Mouse (Mus musculus) layer of hippocampus, postnatal 36 days (tissue): ENCODE data around the gene Fxyd6. TPM values are rescaled to one million over a fixed set of nuclear protein-coding genes. Genes with fewer than 3 reads are reported as not detected.

Experiments
- DNase-seq, 2 experiments: peaks; one replicate each; pipeline ENCODE4 v3.0.0; 2022
- total RNA-seq, 2 experiments: library from RNA; stranded (reverse); gene quantifications; 2 replicates each; pipeline ENCODE4 v1.2.3; 2021

Gene Fxyd6
- total RNA-seq, 2 experiments from 2014 or later = 79.6 to 85.8 TPM

DNA sequence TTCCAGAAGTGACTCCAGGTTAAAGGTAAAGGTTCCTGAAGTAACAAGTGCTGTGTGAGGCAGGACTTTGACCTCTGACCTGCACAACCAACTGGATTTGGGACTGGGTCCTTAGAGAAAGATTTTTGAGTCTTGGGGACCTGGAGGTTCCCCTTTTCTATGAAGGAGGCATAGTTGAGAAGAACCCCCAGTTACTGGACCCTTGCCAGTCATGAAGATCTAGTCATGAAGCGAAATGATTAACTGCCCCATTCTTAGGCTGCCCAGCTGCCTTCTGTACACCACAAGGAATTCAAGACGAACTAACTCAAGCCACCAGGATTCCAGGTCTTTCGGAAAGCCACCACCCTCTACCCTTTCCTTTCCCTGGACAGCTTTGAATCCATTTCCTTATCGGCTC, 6.4 kb downstream of the Fxyd6 start:
- DNase-seq = no peak

GRCm38 (mm10) chr9:45376883-45377282, 6.9 kb downstream of the Fxyd6 start:
- no peak for DNase-seq

GRCm38 (mm10) chr9:45380411-45381251, 10.6 kb downstream of the Fxyd6 start:
- no peak for DNase-seq

- DNase-seq = peak in 1 of 2 experiments; percentile 34
These were observed 12.4 kb downstream of the Fxyd6 start for GRCm38 (mm10) chr9:45382336-45382735.

- no peak for DNase-seq
These were observed 12.8 kb downstream of the Fxyd6 start for GRCm38 (mm10) chr9:45382834-45383233.

- no peak for DNase-seq
These were observed 13.9 kb downstream of the Fxyd6 start for GRCm38 (mm10) chr9:45383883-45384282.

GRCm38 (mm10) chr9:45386698-45387097, 16.7 kb downstream of the Fxyd6 start:
- no peak for DNase-seq

GRCm38 (mm10) chr9:45388385-45388994, 18.5 kb downstream of the Fxyd6 start:
- DNase-seq = peak; percentile 84 to 87

DNA sequence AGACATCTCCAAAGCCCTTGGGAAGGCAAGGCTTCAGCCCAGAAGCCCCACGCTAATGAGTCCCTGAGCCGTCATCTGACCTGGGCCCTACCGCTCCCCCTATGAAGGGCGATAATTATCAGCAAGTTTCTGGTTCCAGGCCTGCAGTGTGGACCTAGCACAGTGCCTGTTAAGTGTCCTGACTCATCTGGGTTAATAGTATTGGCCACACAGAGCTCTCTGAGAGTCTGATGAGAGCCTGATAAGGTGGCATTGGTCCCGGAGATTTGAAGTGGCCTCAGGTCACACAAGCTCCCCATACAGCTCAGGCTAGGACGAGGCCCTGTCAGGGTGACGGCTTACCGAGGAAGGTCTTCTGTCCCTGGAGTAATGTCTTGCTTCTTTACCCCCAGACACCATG, 19.6 kb downstream of the Fxyd6 start:
- no peak for DNase-seq

DNA sequence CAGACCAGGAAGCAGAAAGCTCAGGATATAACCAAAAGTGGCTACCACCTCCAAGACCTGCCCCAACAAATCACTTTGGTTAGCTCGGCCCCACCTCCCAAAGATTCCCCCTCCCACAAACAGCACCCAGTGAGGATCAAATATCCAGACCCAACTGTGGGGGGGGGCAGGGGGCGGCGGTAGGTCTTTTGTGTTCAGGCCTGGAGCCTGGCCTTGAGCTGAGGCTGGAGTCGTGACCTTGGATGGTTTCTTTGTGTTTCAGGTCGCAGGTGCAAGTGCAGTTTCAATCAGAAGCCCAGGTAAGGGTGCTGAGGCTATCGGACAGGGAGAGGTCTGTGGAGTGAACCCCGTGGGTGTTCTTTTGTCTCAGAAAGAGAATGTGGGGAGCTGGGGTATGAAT, 21.3 kb downstream of the Fxyd6 start:
- no peak for DNase-seq

GRCm38 (mm10) chr9:45395218-45395617, 25.2 kb downstream of the Fxyd6 start:
- no peak for DNase-seq

- DNase-seq = no peak
These were observed 25.8 kb downstream of the Fxyd6 start for GRCm38 (mm10) chr9:45395796-45396195.

- no peak for DNase-seq
These were observed 28.4 kb downstream of the Fxyd6 start for GRCm38 (mm10) chr9:45398336-45398735.

- DNase-seq = no peak
These were observed 29.4 kb downstream of the Fxyd6 start, which contains the start of gene Fxyd2 for GRCm38 (mm10) chr9:45399434-45399833. Gene Fxyd2, plus strand, starts transcription at chr9:45399669.

DNA sequence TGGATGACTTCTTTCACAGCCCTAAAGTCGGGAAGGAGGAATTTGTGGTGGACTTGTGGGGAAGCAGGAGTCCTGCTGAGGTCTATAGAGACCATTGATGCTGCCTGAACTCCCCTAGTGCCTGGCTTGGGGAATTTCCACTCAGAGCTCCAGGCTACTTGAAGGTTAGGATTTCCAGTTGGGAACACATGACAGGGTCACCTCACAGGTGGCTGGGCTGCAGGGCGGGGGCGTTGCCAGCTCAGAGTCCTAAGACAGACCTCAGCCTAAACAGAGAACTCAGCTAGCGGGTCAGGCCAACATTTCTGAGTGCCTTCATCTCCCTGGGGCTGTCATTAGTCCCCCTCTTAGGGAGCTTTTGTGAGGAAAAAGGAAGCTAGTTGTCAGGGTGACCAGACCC, 31.9 kb downstream of the Fxyd6 start:
- no peak for DNase-seq

- DNase-seq = no peak
These were observed 33.0 kb downstream of the Fxyd6 start for GRCm38 (mm10) chr9:45402957-45403356.

DNA sequence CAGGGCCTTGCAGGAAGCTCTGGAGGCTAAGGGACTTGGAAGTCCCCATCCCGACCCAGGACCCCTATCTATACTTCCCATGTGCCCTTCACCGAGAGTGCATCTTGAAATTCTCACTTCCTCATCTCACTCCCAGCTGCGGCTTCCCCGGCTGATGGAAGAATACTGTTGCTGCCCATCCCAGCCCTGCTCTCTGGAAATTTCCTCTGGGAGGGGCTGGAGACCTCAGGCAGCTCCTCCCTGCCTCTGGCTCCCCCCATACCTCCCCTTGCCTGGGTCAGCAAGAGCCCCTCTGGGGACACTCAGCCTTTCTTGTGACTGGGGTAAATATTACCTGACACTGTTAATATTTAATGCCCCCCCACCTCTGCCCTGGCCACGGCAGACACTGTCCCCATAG, 35.7 kb downstream of the Fxyd6 start:
- no peak for DNase-seq

GRCm38 (mm10) chr9:45406808-45407207, 36.8 kb downstream of the Fxyd6 start:
- no peak for DNase-seq

- DNase-seq = peak; percentile 81 to 82
These were observed 38.0 kb downstream of the Fxyd6 start for GRCm38 (mm10) chr9:45407706-45408675.

- DNase-seq = no peak
These were observed 40.2 kb downstream of the Fxyd6 start for GRCm38 (mm10) chr9:45410193-45410592.

GRCm38 (mm10) chr9:45410614-45411013, 40.6 kb downstream of the Fxyd6 start:
- DNase-seq = no peak

DNA sequence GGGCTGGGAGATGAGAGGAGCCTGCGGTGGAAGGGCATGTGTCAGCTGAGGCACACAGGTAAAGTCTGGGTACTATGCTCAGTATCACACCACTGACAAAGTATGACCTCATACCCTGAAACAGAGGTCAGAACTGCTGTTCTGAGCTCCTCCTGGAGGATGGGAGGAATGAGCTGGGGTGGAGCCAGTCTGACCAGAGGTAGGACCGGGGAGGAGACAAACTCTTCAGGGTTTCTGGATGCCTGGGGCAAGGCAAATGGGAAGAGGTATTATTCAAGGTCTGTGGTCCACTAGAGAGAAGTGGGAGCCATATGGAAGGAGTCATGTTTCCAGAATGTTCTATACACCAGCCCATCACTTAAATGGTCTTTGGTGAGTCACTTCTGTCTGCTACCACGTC, 41.1 kb downstream of the Fxyd6 start:
- no peak for DNase-seq

DNA sequence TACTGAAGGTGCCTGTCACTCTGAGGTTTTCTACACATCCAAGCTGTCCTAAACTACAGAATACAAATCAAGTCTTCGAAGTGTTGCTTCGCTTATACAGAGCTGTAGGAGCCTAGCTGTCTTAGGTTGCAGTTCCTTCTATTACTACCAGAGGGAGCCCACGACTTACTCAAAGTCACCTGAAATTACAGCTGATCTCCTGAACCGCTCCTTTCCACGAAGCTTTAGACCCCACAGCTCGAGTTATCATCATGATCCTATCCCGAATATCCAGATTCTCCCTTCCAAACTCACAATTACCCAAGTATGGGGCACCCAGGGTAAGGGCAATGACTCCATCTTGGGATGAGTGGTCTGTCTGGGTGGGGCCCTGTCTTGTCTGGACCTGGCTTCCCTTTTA, 41.8 kb downstream of the Fxyd6 start:
- no peak for DNase-seq
